Mouse (Mus musculus): ENCODE results near the gene 2010003K11Rik. TPM values are rescaled to one million over a fixed set of nuclear protein-coding genes. Genes with fewer than 3 reads are reported as not detected.

2010003K11Rik gene
- total and polyA plus RNA-seq, 3 experiments: not detected

GRCm38 (mm10) chr19:4535922-4536321 lies 37.5 kb upstream of the 2010003K11Rik start:
- Histone ChIP-seq H3K36me3 (replicated peaks in 1 of 2; ENCODE audit: control insufficient read depth in 1 of 2, insufficient read depth in 1 of 2, low read length in 1 of 2) (peaks cover 0 to 2% of the 10 kb centered on the region in 2 experiments), H3K9me3 (replicated peaks; ENCODE audit: low read length) (peaks cover 2% of the 10 kb centered on the region), H3K4me2 (ENCODE audit: insufficient read depth, low read depth, poor library complexity, severe bottlenecking) (no peak overlapping the region), H3K27ac (ENCODE audit: insufficient read depth, low read depth) (no peak overlapping the region), H3K9ac (ENCODE audit: insufficient read depth, low read depth) (no peak overlapping the region), H3K4me1 (ENCODE audit: control insufficient read depth in 1 of 2, insufficient read depth in 2 of 2) (no peaks in the 10 kb centered on the region), H3K79me2 (replicated peaks; ENCODE audit: control insufficient read depth, extremely low read depth, insufficient read depth, poor library complexity, severe bottlenecking) (no peaks in the 10 kb centered on the region), H3K27me3 (replicated peaks) (no peaks in the 10 kb centered on the region), H3K4me3 (replicated peaks in 1 of 3; ENCODE audit: low read depth in 2 of 3, low read length in 2 of 3, poor library complexity in 1 of 3) (no peak overlapping the region)
- dilution Hi-C loops (cut with MboI; ENCODE audit: extremely low pct_ligation_motif_present, extremely low pct_unique_long_range_greater_than_20kb, low sequenced_read_pairs): no loop called here
- in situ Hi-C loops (cut with MboI; ENCODE audit: low pct_ligation_motif_present, low pct_unique_long_range_greater_than_20kb, low sequenced_read_pairs): no loop called here
- TF ChIP-seq GABPA (IDR thresholded peaks at IDR 0.05; ENCODE audit: insufficient replicate concordance, low read depth, low read length): no peak
- TF ChIP-seq BHLHE40 (IDR thresholded peaks at IDR 0.05; ENCODE audit: low read depth, low read length): no peak
- no peak for TF ChIP-seq MAX (IDR thresholded peaks at IDR 0.05; ENCODE audit: low read length)
- TF ChIP-seq RCOR1 (conservative IDR thresholded peaks at IDR 0.05; ENCODE audit: low read depth, low read length): no peak
- TF ChIP-seq MEF2A (IDR thresholded peaks at IDR 0.05; ENCODE audit: borderline replicate concordance, low read depth, low read length): no peak
- TF ChIP-seq JUND (conservative IDR thresholded peaks at IDR 0.05; ENCODE audit: low read depth, low read length): no peak
- TF ChIP-seq NRF1 (IDR thresholded peaks at IDR 0.05; ENCODE audit: low read depth, low read length): no peak
- no peak for TF ChIP-seq RAD21 (IDR thresholded peaks at IDR 0.05; ENCODE audit: low read depth, low read length)
- no peak for TF ChIP-seq MAFK (IDR thresholded peaks at IDR 0.05; ENCODE audit: insufficient replicate concordance, low read length)
- DNase-seq (ENCODE audit: extremely low read depth): no peak

GRCm38 (mm10) chr19:4534646-4535045 lies 36.3 kb upstream of the 2010003K11Rik start:
- Histone ChIP-seq H3K27me3 (replicated peaks) (no peaks in the 10 kb centered on the region), H3K79me2 (replicated peaks; ENCODE audit: control insufficient read depth, extremely low read depth, insufficient read depth, poor library complexity, severe bottlenecking) (no peaks in the 10 kb centered on the region), H3K9ac (ENCODE audit: insufficient read depth, low read depth) (no peak overlapping the region), H3K4me2 (ENCODE audit: insufficient read depth, low read depth, poor library complexity, severe bottlenecking) (no peak overlapping the region), H3K9me3 (replicated peaks; ENCODE audit: low read length) (no peaks in the 10 kb centered on the region), H3K4me3 (replicated peaks in 1 of 3; ENCODE audit: low read depth in 2 of 3, low read length in 2 of 3, poor library complexity in 1 of 3) (no peak overlapping the region), H3K36me3 (replicated peaks in 1 of 2; ENCODE audit: control insufficient read depth in 1 of 2, insufficient read depth in 1 of 2, low read length in 1 of 2) (no peaks in the 10 kb centered on the region), H3K4me1 (ENCODE audit: control insufficient read depth in 1 of 2, insufficient read depth in 2 of 2) (no peaks in the 10 kb centered on the region), H3K27ac (ENCODE audit: insufficient read depth, low read depth) (no peak overlapping the region)
- no peak for DNase-seq (ENCODE audit: extremely low read depth)
- dilution Hi-C loops (cut with MboI; ENCODE audit: extremely low pct_ligation_motif_present, extremely low pct_unique_long_range_greater_than_20kb, low sequenced_read_pairs): no loop called here
- TF ChIP-seq EP300 (IDR thresholded peaks at IDR 0.05; ENCODE audit: low read length) (no peak), KAT2A (IDR thresholded peaks at IDR 0.05; ENCODE audit: insufficient replicate concordance, low read length) (no peak), ZC3H11A (IDR thresholded peaks at IDR 0.05; ENCODE audit: low read depth, low read length) (no peak), PAX5 (IDR thresholded peaks at IDR 0.05; ENCODE audit: low read length) (no peak), MAZ (IDR thresholded peaks at IDR 0.05; ENCODE audit: low read depth, low read length) (no peak), MAFK (IDR thresholded peaks at IDR 0.05; ENCODE audit: insufficient replicate concordance, low read length) (no peak), CHD2 (IDR thresholded peaks at IDR 0.05; ENCODE audit: low read length) (no peak), GABPA (IDR thresholded peaks at IDR 0.05; ENCODE audit: insufficient replicate concordance, low read depth, low read length) (no peak), BHLHE40 (IDR thresholded peaks at IDR 0.05; ENCODE audit: low read depth, low read length) (no peak)
- in situ Hi-C loops (cut with MboI; ENCODE audit: low pct_ligation_motif_present, low pct_unique_long_range_greater_than_20kb, low sequenced_read_pairs): no loop called here
